Mouse (Mus musculus) embryo, embryonic 11 days (tissue): Measurements from ENCODE around the gene Tnrc6b.
A peak's percentile ranks its signal among the peaks of the same experiment; 100 is the strongest.
"Not testable (repeated sequence)": the region's sequence is repeated elsewhere in the genome, so short reads cannot be mapped to it uniquely, and the experiment has no call there.

ENCODE experiments used
- DNase-seq: peaks from one replicate; pipeline ENCODE4 v3.0.0-alpha.2; 2015

The Tnrc6b gene

GRCm38 (mm10) chr15:80928811-80929355 lies 217.8 kb downstream of the Tnrc6b start:
- DNase-seq = no peak

- peak; percentile 74 for DNase-seq
Observed at GRCm38 (mm10) chr15:80930048-80930571, 219.0 kb downstream of the Tnrc6b start.

DNA sequence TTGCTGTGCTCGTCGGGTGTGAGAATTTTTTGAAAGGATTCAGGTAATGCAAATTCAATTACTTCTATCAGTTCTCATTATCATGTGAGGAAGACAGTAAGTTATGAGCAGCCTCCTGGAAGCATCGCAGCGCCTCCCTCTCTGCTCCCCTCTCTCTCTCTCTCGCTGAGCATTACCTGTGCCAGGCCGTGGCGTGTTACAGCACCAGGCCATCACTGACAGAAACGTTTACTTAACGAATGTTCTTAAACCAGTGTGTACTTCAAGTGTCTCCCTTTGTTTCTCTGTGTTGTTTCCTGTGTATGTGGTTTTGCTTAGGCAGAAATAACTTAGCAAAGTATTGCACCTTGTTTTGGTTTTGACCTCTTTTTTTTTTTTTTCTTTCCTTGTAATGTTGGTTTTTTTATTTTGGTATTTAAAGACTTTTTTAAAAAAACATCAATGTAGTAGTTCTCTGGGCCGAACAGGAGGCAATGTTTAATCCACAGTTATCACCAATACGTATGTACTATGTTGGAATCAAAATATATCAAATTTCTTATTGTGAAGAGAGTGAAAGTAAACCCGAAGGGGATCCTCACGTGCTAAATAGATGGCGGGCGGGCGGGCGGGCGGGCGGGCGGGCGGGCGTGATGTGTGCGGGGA lies 219.7 kb downstream of the Tnrc6b start:
- DNase-seq = not testable (repeated sequence)

DNA sequence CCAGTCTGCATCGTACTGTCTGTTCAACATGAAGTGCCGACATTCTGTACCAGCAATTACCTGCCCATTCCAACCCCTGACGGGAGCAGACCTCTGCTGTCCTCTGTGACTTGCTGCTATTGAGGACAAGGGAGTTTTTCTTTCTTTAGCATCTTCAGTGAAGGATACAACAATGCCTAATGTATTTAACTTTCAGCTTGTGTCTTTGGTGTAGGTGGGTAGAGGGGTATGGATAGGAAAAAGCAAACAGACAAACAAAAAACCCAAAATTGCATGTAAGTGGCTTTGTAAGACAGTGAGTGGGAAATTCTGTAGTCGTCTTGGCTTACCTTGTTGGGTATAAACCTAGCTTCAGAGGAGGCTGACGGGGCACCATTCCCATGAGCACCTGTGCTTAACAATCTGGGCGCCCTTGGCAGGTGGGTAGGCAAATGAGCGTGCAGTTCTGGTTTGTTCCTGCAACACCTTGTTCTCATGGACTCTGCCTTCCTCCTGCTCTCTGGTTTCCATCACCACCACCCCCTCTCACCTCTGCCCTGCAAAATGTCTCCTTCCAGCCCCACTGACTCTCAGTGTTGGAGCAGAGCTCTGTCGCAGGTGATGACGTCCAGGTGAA lies 220.3 kb downstream of the Tnrc6b start:
- no peak for DNase-seq

DNA sequence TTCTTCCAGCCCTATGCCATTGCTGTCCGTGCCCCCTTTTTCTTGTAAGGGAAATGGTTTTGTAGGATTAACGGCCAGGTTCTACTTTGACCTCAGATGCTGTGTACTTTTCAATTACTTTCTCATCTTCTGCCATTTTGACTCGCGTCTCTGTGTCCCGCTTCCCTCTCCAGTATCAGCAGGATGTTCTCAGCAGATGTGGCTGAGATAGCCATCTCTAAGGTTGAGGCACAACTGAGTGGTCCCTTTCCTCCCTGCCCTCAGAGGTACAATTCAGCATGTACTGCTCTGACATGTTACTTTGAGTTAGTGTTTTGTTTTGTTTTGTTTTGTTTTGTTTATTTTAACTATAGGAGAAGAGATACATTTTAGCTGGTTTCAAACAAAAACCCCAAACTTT lies 223.7 kb downstream of the Tnrc6b start:
- DNase-seq = no peak

DNA sequence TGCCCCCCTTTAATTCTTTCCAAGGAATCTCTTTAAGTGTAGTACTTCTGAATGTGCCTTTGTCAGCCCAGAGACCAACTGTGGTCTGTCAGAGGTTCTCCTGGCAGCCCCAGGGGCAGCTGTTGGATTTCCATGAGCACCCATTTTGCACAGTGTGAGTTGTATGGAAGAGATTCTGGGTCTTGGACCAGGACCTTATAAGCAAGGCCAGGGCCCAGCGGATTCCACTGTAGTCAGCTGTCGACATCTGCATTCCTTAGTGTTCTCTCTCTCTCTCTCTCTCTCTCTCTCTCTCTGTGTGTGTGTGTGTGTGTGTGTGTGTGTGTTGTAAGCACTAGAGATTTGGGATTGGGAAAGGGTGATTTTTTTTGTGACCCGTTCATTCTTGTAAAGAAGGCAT lies 225.6 kb downstream of the Tnrc6b start:
- no peak for DNase-seq

DNA sequence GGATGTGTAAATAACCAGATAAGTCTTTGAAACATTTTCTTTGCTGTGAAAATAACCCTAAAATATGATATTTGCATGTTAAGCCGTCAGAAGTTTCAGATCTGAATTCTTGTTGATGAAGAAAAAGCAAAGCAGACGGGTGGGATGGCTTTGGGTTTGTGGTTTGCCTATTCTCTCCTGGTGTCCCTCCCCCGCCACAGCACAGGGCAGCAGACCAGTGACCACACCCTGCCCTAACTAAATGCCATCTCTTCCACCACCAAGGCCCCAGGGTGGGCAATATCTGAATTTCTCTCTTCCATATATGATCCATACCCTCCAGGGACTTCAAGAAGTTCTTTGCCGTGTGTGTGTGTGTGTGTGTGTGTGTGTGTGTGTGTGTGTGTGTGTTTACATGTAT lies 227.5 kb downstream of the Tnrc6b start:
- no peak for DNase-seq

DNA sequence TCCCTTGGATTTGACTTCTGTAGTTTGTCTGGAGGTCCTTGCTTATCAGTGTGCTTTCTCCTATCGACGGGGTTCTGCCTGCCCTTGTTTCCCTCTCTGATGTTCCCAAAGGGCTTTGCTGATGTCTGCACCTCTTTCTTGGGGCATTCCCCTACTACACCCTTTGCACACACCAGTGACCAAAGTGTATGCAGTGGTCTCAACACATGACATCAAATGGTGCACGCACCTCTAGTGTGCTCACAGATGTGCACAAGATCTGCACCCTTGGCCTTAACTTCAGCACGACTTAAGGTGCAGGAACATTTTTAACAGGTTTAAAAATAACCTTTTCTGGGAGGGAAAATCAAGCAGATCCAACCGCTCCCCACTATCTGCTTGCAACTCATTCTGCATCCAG lies 228.3 kb downstream of the Tnrc6b start:
- DNase-seq = no peak

DNA sequence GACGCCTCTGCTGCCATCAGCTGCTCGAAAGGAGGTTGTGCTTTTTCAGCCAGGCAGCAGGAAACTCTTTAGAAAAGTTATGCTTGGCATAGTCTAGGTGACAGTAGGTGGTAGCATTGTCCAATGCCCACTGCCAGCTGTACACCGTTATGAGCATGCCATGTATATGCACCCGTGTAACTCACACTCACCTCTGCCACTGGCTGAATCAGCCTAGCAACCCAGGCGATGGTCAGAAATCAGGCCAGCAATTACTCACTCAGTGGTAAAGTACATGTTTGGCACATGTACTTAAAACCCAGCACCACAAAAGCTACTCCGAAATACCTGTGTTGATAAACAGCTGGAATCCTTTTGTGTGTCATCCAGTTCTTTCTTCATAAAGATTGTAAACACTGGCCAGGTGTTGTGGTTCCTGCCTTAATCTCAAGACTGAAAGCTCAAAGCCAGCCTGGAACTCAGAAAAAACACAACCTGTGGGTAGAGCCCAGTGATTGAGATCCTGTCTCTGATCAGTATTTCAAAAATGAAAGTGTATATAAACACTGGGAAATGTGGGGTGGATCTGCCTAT lies 230.4 kb downstream of the Tnrc6b start:
- DNase-seq = no peak

- peak; percentile 20 for DNase-seq
Observed at GRCm38 (mm10) chr15:80945851-80946250, 234.7 kb downstream of the Tnrc6b start.

DNA sequence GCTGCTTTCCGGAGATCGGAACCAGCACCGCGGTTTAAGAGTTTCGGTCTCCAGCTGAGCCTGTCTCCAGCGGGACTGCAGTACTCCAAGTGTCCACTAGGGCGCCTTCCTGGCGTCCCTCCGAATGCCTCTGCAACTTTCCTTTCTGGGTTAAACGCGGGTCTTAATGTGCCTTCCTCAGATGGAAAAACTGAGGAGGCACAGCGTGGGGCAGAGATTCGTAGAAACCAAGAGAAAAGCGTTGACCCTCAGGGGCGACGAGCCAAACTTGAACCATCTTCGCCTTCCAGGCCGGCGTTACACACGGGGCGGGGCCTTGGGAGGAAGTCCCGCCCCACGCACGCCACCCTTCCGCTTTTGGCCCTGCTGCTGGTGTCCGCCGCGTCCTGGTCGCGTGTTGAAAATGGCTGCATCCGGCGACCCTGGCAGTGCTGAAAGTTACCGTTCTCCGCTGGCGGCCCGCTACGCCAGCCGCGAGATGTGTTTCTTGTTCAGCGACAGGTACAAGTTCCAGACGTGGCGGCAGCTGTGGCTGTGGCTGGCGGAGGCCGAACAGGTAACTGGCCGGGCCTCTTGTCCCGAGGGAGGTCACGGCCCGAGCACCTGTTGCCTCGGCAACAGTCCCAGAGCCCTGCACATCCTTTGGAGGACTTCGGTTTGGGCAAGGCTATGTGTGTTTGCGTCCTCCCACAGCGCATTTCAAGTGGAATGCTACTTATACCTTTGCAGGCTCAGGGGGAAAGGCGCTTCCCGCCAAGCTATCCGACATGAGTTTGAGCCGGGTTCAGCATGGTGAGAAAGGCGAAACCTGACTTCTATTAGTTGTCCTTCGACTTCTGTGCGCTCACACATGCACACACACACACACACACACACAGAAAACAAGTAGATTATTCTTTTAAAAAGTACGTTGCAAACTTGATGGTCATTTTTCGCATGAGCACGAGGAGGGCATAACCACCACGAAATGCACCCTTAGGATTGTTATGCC lies 237.3 kb downstream of the Tnrc6b start, which contains the start of gene Adsl:
TSS of gene Adsl (plus strand) at position 346 of the 991 bp plus-strand sequence.
- DNase-seq = peak; percentile 94

- no peak for DNase-seq
Observed at GRCm38 (mm10) chr15:80949431-80949830, 238.3 kb downstream of the Tnrc6b start.

DNA sequence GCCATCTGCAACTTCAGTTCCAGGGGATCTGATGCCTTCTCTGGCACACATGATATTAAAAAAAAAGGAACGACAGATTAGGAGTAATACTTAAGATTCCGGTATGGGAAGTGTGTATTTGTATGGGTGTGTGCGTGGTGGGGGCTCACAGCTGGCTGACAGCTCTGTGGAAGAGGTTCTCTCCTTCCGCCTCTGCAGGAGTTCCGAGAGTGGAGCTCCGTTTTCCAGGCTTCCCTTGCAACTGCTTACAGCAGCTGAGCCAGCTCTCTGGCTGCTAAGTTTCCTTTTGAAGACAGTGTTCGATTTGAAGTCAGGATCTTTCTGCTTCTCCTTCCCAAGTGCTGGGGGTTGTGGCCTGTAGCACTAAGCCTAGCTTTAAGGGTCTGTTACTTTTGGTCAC lies 238.9 kb downstream of the Tnrc6b start:
- no peak for DNase-seq

- DNase-seq = no peak
Observed at GRCm38 (mm10) chr15:80953971-80954370, 242.9 kb downstream of the Tnrc6b start.

GRCm38 (mm10) chr15:80954861-80955260 lies 243.7 kb downstream of the Tnrc6b start:
- no peak for DNase-seq

DNA sequence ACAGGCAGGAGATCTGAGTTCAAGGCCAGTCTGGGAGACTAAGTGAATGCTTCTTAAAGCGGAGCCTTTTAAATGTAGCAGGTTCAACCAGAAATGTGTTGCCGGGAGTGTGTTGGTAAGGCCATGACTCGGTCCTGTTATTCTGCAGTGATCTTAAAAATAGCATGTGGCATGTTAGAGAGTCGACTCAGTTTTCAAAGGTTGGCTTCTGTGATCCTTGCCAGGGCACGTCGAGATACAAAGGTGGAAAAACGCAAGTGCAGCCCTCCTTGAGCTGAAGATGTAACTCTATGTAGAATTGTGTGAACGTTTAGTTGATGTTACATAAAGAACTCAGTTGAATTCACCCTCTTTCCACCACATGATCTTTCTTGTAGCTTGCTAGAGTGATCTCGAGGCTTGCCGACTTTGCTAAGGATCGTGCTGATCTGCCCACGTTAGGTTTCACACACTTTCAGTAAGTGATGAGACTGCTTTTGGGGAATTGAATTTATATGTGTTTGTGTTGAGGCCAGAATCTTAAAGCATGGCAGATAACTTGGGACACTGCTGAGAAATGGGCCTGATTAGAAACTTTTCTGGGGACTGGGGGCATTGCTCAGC lies 244.8 kb downstream of the Tnrc6b start:
- no peak for DNase-seq

DNA sequence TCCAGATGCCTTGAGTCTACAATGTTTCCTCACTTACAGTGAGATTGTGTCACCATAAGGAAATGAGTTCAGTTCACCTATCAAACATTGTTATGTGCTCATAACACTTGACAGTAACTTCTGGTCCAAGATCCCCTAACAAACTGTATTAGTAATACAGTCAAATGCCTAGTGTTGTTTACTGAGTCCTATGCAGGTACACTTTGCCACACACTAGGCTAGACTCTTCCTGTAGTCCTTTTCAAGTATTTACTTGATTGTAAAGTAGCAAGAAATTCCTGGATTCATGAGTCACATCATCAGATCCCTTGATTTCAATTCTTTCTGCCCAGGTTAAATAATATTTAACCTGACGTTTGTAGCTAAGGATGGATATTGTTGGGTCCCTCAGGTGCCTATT lies 258.3 kb downstream of the Tnrc6b start:
- no peak for DNase-seq

DNA sequence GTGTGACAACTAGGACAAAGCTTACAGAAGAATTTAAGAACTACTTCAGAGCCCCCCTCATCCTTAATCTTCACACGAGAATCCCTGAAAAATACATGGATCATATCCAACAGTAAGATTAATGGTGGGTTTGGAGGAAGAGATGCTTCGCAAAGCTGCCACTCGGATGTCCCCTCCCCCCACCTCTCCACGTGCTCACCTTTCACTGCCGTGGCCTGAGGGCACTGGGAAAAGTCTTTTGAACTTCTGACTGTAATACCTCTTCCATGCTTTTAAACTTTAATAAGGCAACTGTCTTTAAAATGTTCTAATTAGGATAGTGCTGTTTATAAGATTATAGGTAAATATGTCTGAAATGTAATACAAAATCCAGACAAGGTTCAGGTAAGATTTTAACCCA lies 263.2 kb downstream of the Tnrc6b start:
- DNase-seq = no peak

- DNase-seq = no peak
Observed at GRCm38 (mm10) chr15:80975666-80976065, 264.6 kb downstream of the Tnrc6b start.

DNA sequence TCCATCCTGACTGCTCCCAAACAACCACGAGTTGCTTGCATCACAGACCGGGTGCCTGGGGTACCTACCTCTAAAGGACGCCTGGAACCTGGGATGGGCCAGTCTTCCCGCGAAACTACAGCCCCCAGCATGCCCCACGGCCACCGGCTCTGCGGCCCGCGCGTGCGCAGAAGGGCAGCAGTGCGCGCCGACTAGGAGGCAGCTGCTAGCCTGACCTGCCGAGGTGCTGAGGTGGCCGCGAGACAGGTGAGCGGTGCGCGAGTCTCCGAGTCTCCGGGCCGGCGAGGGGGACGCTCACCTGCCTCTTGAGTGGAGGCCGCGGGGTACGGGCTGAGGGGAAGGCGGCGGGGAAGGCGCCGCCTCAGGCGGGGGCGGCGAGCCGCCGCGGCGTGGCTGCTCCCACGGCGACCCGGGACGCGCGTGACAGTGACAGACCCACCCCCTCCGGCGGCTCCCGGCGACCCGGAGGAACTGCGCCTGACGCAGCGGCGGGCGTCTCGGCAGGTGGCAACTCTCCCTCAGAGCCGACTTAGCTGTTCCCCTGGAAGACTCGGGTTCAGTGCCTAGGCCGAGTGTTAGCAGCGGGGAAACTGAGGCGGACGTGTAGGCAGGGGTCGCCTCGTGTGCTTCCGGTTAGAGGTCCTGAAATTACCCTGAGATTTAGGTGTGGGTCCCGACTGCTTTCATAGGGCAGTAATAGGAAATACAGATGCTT lies 266.7 kb downstream of the Tnrc6b start, which contains the start of gene Sgsm3:
TSS of gene Sgsm3 (plus strand) at position 146 of the 715 bp plus-strand sequence.
- peak; percentile 91 for DNase-seq

DNA sequence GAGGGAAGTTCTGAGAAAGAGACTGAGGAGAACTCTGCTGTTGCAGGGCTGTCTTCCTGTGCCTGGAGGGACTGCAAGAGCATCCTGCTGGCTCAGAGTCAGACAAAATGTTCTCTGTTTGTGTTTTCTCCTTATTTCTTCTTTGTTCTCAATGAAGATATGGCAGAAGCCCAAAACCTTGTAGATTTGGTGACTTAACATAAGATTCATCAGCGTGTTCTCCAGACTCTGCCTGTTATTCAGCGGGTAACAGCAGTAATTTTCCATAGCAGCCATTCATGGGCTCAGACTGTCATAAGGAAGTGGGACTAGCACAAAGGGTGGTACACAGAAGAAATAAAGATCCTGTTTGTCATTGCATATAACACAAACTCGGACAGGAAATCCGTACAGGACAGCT lies 268.5 kb downstream of the Tnrc6b start:
- DNase-seq = no peak
